Mouse (Mus musculus): ENCODE measurements around the gene Spata48. TPM values are rescaled to one million over a fixed set of nuclear protein-coding genes. Genes with fewer than 3 reads are reported as not detected.

Gene Spata48
- 4.0 and 6.0 TPM in 2 replicates for polyA plus RNA-seq (2012; rRNA removed)

- Histone ChIP-seq H3K4me3 (ENCODE audit: control insufficient read depth, insufficient read depth, low read length) (peak within 1 kb of the TSS; percentile 64), H3K27me3 (ENCODE audit: control insufficient read depth, insufficient read depth, low read length) (no peaks in the 10 kb centered on the region), H3K27ac (ENCODE audit: control insufficient read depth, insufficient read depth, low read length) (peak within 1 kb of the TSS; percentile 43), H3K4me1 (replicated peaks; ENCODE audit: control insufficient read depth, insufficient read depth, low read length) (no peaks in the 10 kb centered on the region), H3K36me3 (ENCODE audit: control insufficient read depth, insufficient read depth, low read length) (no peaks in the 10 kb centered on the region)
- under 1% methylated on average over 66 of the region's 66 CpGs for WGBS
- TF ChIP-seq CTCF (IDR thresholded peaks at IDR 0.05; ENCODE audit: borderline replicate concordance, control insufficient read depth, extremely low read depth, insufficient read depth, low read length, poor library complexity) (peak; percentile 99), POLR2A (IDR thresholded peaks at IDR 0.05; ENCODE audit: control insufficient read depth, extremely low read depth, insufficient read depth, low read length, poor library complexity) (peak; percentile 52)
- DNase-seq, result peak; percentile 92
Observed at GRCm38 (mm10) chr11:11461635-11462560, at the start of gene Spata48, which contains the start of gene Zpbp. Gene Spata48, plus strand, starts transcription at chr11:11462094. Gene Zpbp, minus strand, starts transcription at chr11:11462408.

- no peak for TF ChIP-seq POLR2A (IDR thresholded peaks at IDR 0.05; ENCODE audit: control insufficient read depth, extremely low read depth, insufficient read depth, low read length, poor library complexity)
- no peak for TF ChIP-seq CTCF (IDR thresholded peaks at IDR 0.05; ENCODE audit: borderline replicate concordance, control insufficient read depth, extremely low read depth, insufficient read depth, low read length, poor library complexity)
- DNase-seq, result no peak
Observed at GRCm38 (mm10) chr11:11414188-11414587, 47.7 kb upstream of the Spata48 start.

DNA sequence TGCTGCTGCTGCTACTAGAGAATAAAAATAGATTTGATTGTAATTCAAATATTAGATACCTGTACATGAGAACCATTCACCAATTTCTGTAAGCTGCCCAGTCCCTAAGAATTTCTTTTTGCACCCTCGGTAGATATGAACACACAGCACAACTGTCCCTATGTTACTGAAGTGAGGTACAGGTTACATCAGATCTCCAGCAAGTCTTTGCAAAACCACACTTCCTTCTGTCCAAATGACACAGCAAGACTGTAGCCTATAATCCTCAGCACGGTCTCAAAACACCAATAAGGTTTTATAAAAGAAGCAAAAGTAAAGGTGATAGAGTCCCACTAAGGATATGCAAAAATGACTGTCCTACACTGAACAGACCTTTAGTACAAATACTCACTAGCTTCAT, 44.5 kb upstream of the Spata48 start:
- no peak overlapping the region for H3K27ac ChIP-seq (ENCODE audit: control insufficient read depth, insufficient read depth, low read length)
- H3K4me1 ChIP-seq (replicated peaks; ENCODE audit: control insufficient read depth, insufficient read depth, low read length), result no peaks in the 10 kb centered on the region
- 26% methylated on average over 2 of the region's 2 CpGs for WGBS
- no peak overlapping the region for H3K4me3 ChIP-seq (ENCODE audit: control insufficient read depth, insufficient read depth, low read length)
- TF ChIP-seq CTCF (IDR thresholded peaks at IDR 0.05; ENCODE audit: borderline replicate concordance, control insufficient read depth, extremely low read depth, insufficient read depth, low read length, poor library complexity) (no peak), POLR2A (IDR thresholded peaks at IDR 0.05; ENCODE audit: control insufficient read depth, extremely low read depth, insufficient read depth, low read length, poor library complexity) (no peak)
- no peaks in the 10 kb centered on the region for H3K27me3 ChIP-seq (ENCODE audit: control insufficient read depth, insufficient read depth, low read length)
- no peak for DNase-seq
- no peaks in the 10 kb centered on the region for H3K36me3 ChIP-seq (ENCODE audit: control insufficient read depth, insufficient read depth, low read length)

More at GRCm38 (mm10) chr11:11414188-11414587, 47.7 kb upstream of the Spata48 start:
- WGBS, result 86% methylated on average over 5 of the region's 5 CpGs
- H3K4me1 ChIP-seq (replicated peaks; ENCODE audit: control insufficient read depth, insufficient read depth, low read length), result no peaks in the 10 kb centered on the region
- H3K27ac ChIP-seq (ENCODE audit: control insufficient read depth, insufficient read depth, low read length), result no peak overlapping the region
- no peaks in the 10 kb centered on the region for H3K36me3 ChIP-seq (ENCODE audit: control insufficient read depth, insufficient read depth, low read length)
- H3K4me3 ChIP-seq (ENCODE audit: control insufficient read depth, insufficient read depth, low read length), result no peak overlapping the region
- no peaks in the 10 kb centered on the region for H3K27me3 ChIP-seq (ENCODE audit: control insufficient read depth, insufficient read depth, low read length)

- Histone ChIP-seq H3K4me1 (replicated peaks; ENCODE audit: control insufficient read depth, insufficient read depth, low read length) (no peaks in the 10 kb centered on the region), H3K27me3 (ENCODE audit: control insufficient read depth, insufficient read depth, low read length) (no peaks in the 10 kb centered on the region), H3K36me3 (ENCODE audit: control insufficient read depth, insufficient read depth, low read length) (no peaks in the 10 kb centered on the region), H3K27ac (ENCODE audit: control insufficient read depth, insufficient read depth, low read length) (no peak overlapping the region), H3K4me3 (ENCODE audit: control insufficient read depth, insufficient read depth, low read length) (no peak overlapping the region)
- 33% methylated on average over 2 of the region's 2 CpGs for WGBS
- TF ChIP-seq POLR2A (IDR thresholded peaks at IDR 0.05; ENCODE audit: control insufficient read depth, extremely low read depth, insufficient read depth, low read length, poor library complexity), result no peak
- no peak for TF ChIP-seq CTCF (IDR thresholded peaks at IDR 0.05; ENCODE audit: borderline replicate concordance, control insufficient read depth, extremely low read depth, insufficient read depth, low read length, poor library complexity)
- peak; percentile 10 for DNase-seq
Observed at GRCm38 (mm10) chr11:11455037-11455436, 6.9 kb upstream of the Spata48 start.

DNA sequence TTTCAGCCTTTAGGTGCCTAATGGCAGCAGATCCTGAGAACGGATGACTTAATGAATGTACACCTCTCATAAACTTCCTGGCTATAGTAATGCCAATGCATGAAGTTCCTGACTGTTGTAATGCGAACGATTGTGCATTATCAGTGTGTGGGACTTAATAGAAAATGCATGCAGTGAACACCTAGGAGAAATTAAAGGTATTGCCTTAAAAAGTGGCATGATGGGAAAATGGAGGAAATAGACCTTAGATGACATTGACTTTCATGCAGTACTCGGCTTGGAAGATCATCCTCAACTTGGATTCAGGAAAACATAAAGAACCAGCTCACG, 632 bp downstream of the Spata48 start:
- Histone ChIP-seq H3K36me3 (ENCODE audit: control insufficient read depth, insufficient read depth, low read length) (no peaks in the 10 kb centered on the region), H3K27ac (ENCODE audit: control insufficient read depth, insufficient read depth, low read length) (peak overlapping the region; percentile 43), H3K4me3 (ENCODE audit: control insufficient read depth, insufficient read depth, low read length) (peak overlapping the region; percentile 64), H3K4me1 (replicated peaks; ENCODE audit: control insufficient read depth, insufficient read depth, low read length) (no peaks in the 10 kb centered on the region), H3K27me3 (ENCODE audit: control insufficient read depth, insufficient read depth, low read length) (no peaks in the 10 kb centered on the region)
- TF ChIP-seq POLR2A (IDR thresholded peaks at IDR 0.05; ENCODE audit: control insufficient read depth, extremely low read depth, insufficient read depth, low read length, poor library complexity) (no peak), CTCF (IDR thresholded peaks at IDR 0.05; ENCODE audit: borderline replicate concordance, control insufficient read depth, extremely low read depth, insufficient read depth, low read length, poor library complexity) (no peak)
- DNase-seq, result no peak
- 50% methylated on average over 5 of the region's 5 CpGs for WGBS

DNA sequence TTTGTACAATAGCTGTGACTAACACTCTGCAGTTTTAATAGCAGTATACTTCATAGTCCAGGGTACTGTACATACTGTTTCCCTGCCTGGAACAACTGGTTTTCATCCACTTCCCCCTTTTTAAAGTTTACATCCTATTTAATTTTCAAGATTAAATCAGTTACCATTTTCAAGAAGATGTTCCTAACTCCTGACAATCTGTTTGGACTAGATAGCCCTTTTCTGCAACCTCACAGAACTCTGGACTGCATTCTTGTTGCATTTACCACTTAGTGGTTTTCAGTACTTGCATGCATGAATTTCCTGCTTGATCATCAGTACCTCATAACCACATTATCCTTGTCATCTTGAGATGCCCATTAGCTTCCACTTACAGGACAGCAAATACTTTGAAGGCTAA, 7.0 kb downstream of the Spata48 start:
- H3K4me1 ChIP-seq (replicated peaks; ENCODE audit: control insufficient read depth, insufficient read depth, low read length), result no peaks in the 10 kb centered on the region
- no peak for DNase-seq
- no peak for TF ChIP-seq CTCF (IDR thresholded peaks at IDR 0.05; ENCODE audit: borderline replicate concordance, control insufficient read depth, extremely low read depth, insufficient read depth, low read length, poor library complexity)
- no peak for TF ChIP-seq POLR2A (IDR thresholded peaks at IDR 0.05; ENCODE audit: control insufficient read depth, extremely low read depth, insufficient read depth, low read length, poor library complexity)
- H3K27ac ChIP-seq (ENCODE audit: control insufficient read depth, insufficient read depth, low read length), result no peak overlapping the region
- H3K27me3 ChIP-seq (ENCODE audit: control insufficient read depth, insufficient read depth, low read length), result no peaks in the 10 kb centered on the region
- H3K4me3 ChIP-seq (ENCODE audit: control insufficient read depth, insufficient read depth, low read length), result no peak overlapping the region
- no peaks in the 10 kb centered on the region for H3K36me3 ChIP-seq (ENCODE audit: control insufficient read depth, insufficient read depth, low read length)

All from thymus, adult 2 months (tissue).